Mouse (Mus musculus): ENCODE measurements at regions not wholly inside any gene's neighbourhood (a gene's known extent, or its start where the extent isn't known, plus 50 kb on each side); places are given as distances from the start of the nearest gene placed in this dataset.

DNA sequence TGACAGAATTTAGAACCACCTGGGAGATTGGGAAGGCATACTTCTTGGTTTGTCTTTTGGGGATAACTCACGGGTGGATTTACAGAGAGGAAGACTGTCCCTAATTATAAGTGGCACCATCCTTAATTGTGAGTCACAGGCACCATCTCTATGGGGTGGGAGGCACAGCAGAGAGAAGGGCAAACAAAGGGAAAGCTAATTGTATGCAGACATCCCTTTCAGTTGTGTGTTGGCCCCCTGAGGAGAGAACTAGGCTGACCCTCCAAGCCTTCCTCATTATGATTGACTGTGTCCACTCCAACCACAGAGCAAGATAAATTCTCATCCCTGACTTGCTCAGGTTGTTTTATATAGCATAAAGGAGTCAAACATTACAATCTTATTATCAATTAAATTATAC is 718.8 kb downstream of the Tmem132b start:
- TF ChIP-seq CTCF (IDR thresholded peaks at IDR 0.05; ENCODE audit: extremely low read depth, insufficient read length, insufficient replicate concordance, low read depth, low read length) (no peak), POLR2A (IDR thresholded peaks at IDR 0.05; ENCODE audit: low read depth, low read length) (no peak)

All from small intestine, adult 2 months (tissue).